Mouse (Mus musculus) midbrain, embryonic 13.5 days (tissue): ENCODE data around the gene Mpzl1. TPM values are rescaled to one million over a fixed set of nuclear protein-coding genes. Genes with fewer than 3 reads are reported as not detected.
A peak's percentile ranks its signal among the peaks of the same experiment; 100 is the strongest.

Experiments used
- ATAC-seq: fragments of 200-750 bp; cut with Nextera tagmentation; 2 replicates; pipeline ENCODE4 v1.8.0; 2017; ENCODE audit warnings: mild to moderate bottlenecking, moderate TSS enrichment, moderate library complexity
- H3K27ac ChIP-seq: fragments of 300-500 bp; sonication (generic); 2 replicates; pipeline ENCODE4 v1.5.1; 2015; ENCODE audit warnings: inconsistent platforms, mild to moderate bottlenecking, moderate library complexity
- H3K27me3 ChIP-seq: fragments of 300-500 bp; sonication (generic); 2 replicates; pipeline ENCODE4 v1.6.1; 2015; ENCODE audit warnings: mild to moderate bottlenecking, inconsistent platforms
- H3K36me3 ChIP-seq: fragments of 300-500 bp; sonication (generic); 2 replicates; pipeline ENCODE4 v1.6.1; 2015; ENCODE audit warnings: mild to moderate bottlenecking, inconsistent platforms
- H3K4me1 ChIP-seq: fragments of 300-500 bp; sonication (generic); replicated peaks from 2 replicates; pipeline ENCODE4 v1.6.1; 2015; ENCODE audit warnings: inconsistent platforms
- H3K4me2 ChIP-seq: fragments of 300-500 bp; sonication (generic); replicated peaks from 2 replicates; pipeline ENCODE4 v1.6.1; 2015; ENCODE audit warnings: moderate library complexity, mild to moderate bottlenecking, inconsistent platforms
- H3K4me3 ChIP-seq: fragments of 300-500 bp; sonication (generic); replicated peaks from 2 replicates; pipeline ENCODE4 v1.5.1; 2015; ENCODE audit warnings: mild to moderate bottlenecking, inconsistent platforms
- H3K9ac ChIP-seq: fragments of 300-500 bp; sonication (generic); replicated peaks from 2 replicates; pipeline ENCODE4 v1.6.1; 2015; ENCODE audit warnings: mild to moderate bottlenecking, inconsistent platforms
- H3K9me3 ChIP-seq: fragments of 300-500 bp; sonication (generic); 2 replicates; pipeline ENCODE4 v1.6.1; 2016; ENCODE audit warnings: mild to moderate bottlenecking, inconsistent platforms
- WGBS: fragments of 180-500 bp; shearing (Covaris S2); methylation state at CpG from one replicate; pipeline ENCODE4 v1.1.7; 2015; 5-methylcytosine and 5-hydroxymethylcytosine counted together
- polyA plus RNA-seq: library from polyadenylated mRNA; unstranded; fragments of >200 nt; fragmentation: Nextera tagmentation; extraction: Ambion mirVana; gene quantifications from 2 replicates; pipeline ENCODE4 v1.2.1, GENCODE M21; 2015

Gene Mpzl1
- polyA plus RNA-seq, 1 experiment from 2014 or later: 147 TPM

GRCm38 (mm10) chr1:165631136-165631535, 3.2 kb downstream of the Mpzl1 start:
- no peaks in the 10 kb centered on the region for H3K27me3 ChIP-seq
- no peaks in the 10 kb centered on the region for H3K36me3 ChIP-seq
- no peak overlapping the region for H3K27ac ChIP-seq
- no peak overlapping the region for H3K4me3 ChIP-seq
- ATAC-seq: no peak
- WGBS: 89% methylated on average over 8 of the region's 8 CpGs
- H3K9ac ChIP-seq: no peak overlapping the region
- H3K4me2 ChIP-seq: peak overlapping the region; percentile 62; the same call in 1 of the 2 replicates
- H3K9me3 ChIP-seq: no peaks in the 10 kb centered on the region
- H3K4me1 ChIP-seq: peaks cover 48% of the 10 kb centered on the region

GRCm38 (mm10) chr1:165629975-165630374, 4.4 kb downstream of the Mpzl1 start:
- Histone ChIP-seq H3K36me3 (no peaks in the 10 kb centered on the region), H3K9ac (no peak overlapping the region; the same call in 1 of the 2 replicates), H3K4me2 (0 out of 2 replicates have a peak overlapping the region, but pooled peaks have one; percentile 5), H3K27me3 (no peaks in the 10 kb centered on the region), H3K4me3 (no peak overlapping the region), H3K9me3 (no peaks in the 10 kb centered on the region), H3K27ac (0 out of 2 replicates have a peak overlapping the region, but pooled peaks have one; percentile 19), H3K4me1 (peaks cover 41% of the 10 kb centered on the region)
- no peak for ATAC-seq
- 38% methylated on average over 8 of the region's 8 CpGs for WGBS

GRCm38 (mm10) chr1:165628603-165629002, 5.7 kb downstream of the Mpzl1 start:
- WGBS: 84% methylated on average over 1 of the region's 1 CpGs
- peaks cover 38% of the 10 kb centered on the region for H3K4me1 ChIP-seq
- H3K27me3 ChIP-seq: no peaks in the 10 kb centered on the region
- H3K4me2 ChIP-seq: no peak overlapping the region
- no peaks in the 10 kb centered on the region for H3K36me3 ChIP-seq
- no peak overlapping the region for H3K4me3 ChIP-seq
- no peak for ATAC-seq
- H3K27ac ChIP-seq: no peak overlapping the region
- H3K9me3 ChIP-seq: no peaks in the 10 kb centered on the region
- no peak overlapping the region for H3K9ac ChIP-seq

GRCm38 (mm10) chr1:165625896-165626295, 8.4 kb downstream of the Mpzl1 start:
- Histone ChIP-seq H3K36me3 (peaks cover 5% of the 10 kb centered on the region), H3K4me1 (peaks cover 13% of the 10 kb centered on the region), H3K27me3 (no peaks in the 10 kb centered on the region), H3K4me2 (no peak overlapping the region), H3K4me3 (no peak overlapping the region), H3K9me3 (no peaks in the 10 kb centered on the region), H3K27ac (no peak overlapping the region), H3K9ac (no peak overlapping the region)
- WGBS: 92% methylated on average over 5 of the region's 5 CpGs
- no peak for ATAC-seq

GRCm38 (mm10) chr1:165625058-165625457, 9.3 kb downstream of the Mpzl1 start:
- Histone ChIP-seq H3K4me2 (no peak overlapping the region), H3K9ac (no peak overlapping the region), H3K27ac (no peak overlapping the region), H3K27me3 (no peaks in the 10 kb centered on the region), H3K9me3 (no peaks in the 10 kb centered on the region), H3K4me1 (peaks cover 7% of the 10 kb centered on the region), H3K4me3 (no peak overlapping the region), H3K36me3 (peaks cover 5% of the 10 kb centered on the region)
- 94% methylated on average over 5 of the region's 5 CpGs for WGBS
- ATAC-seq: no peak

- peak; percentile 48; the same call in 1 of the 2 replicates for ATAC-seq
- peaks cover 27% of the 10 kb centered on the region for H3K36me3 ChIP-seq
- peaks cover 20% of the 10 kb centered on the region for H3K4me1 ChIP-seq
- H3K27me3 ChIP-seq: no peaks in the 10 kb centered on the region
- H3K4me3 ChIP-seq: no peak overlapping the region
- H3K27ac ChIP-seq: peak overlapping the region; percentile 19; the same call in 1 of the 2 replicates
- no peak overlapping the region for H3K4me2 ChIP-seq
- WGBS: 58% methylated on average over 9 of the region's 9 CpGs
- H3K9ac ChIP-seq: no peak overlapping the region
- peaks cover 7% of the 10 kb centered on the region; the same call in 1 of the 2 replicates for H3K9me3 ChIP-seq
Measured at GRCm38 (mm10) chr1:165618201-165618624, 16.1 kb downstream of the Mpzl1 start.

- peaks cover 7% of the 10 kb centered on the region; the same call in 1 of the 2 replicates for H3K9me3 ChIP-seq
- peaks cover 25% of the 10 kb centered on the region for H3K36me3 ChIP-seq
- H3K27ac ChIP-seq: peak overlapping the region; percentile 68
- ATAC-seq: peak; percentile 38
- H3K9ac ChIP-seq: no peak overlapping the region; the same call in 1 of the 2 replicates
- no peak overlapping the region for H3K4me3 ChIP-seq
- H3K4me2 ChIP-seq: 0 out of 2 replicates have a peak overlapping the region, but pooled peaks have one; percentile 0
- peaks cover 20% of the 10 kb centered on the region for H3K4me1 ChIP-seq
- no peaks in the 10 kb centered on the region for H3K27me3 ChIP-seq
- 9% methylated on average over 15 of the region's 15 CpGs for WGBS
Measured at GRCm38 (mm10) chr1:165617166-165617891, 17.0 kb downstream of the Mpzl1 start.

GRCm38 (mm10) chr1:165616652-165617051, 17.7 kb downstream of the Mpzl1 start:
- Histone ChIP-seq H3K4me2 (no peak overlapping the region), H3K27me3 (no peaks in the 10 kb centered on the region), H3K4me3 (no peak overlapping the region), H3K4me1 (peaks cover 20% of the 10 kb centered on the region), H3K27ac (peak overlapping the region; percentile 68), H3K9ac (no peak overlapping the region), H3K9me3 (peaks cover 7% of the 10 kb centered on the region; the same call in 1 of the 2 replicates), H3K36me3 (peaks cover 22% of the 10 kb centered on the region)
- no peak for ATAC-seq
- WGBS: 52% methylated on average over 7 of the region's 7 CpGs

- Histone ChIP-seq H3K9me3 (peaks cover 7% of the 10 kb centered on the region; the same call in 1 of the 2 replicates), H3K4me1 (peaks cover 36% of the 10 kb centered on the region), H3K9ac (no peak overlapping the region), H3K4me2 (no peak overlapping the region), H3K27me3 (no peaks in the 10 kb centered on the region), H3K4me3 (no peak overlapping the region), H3K36me3 (peaks cover 22% of the 10 kb centered on the region), H3K27ac (no peak overlapping the region)
- ATAC-seq: no peak
- over 99% methylated on average over 3 of the region's 3 CpGs for WGBS
Measured at GRCm38 (mm10) chr1:165614793-165615192, 19.5 kb downstream of the Mpzl1 start.

- no peak overlapping the region for H3K9ac ChIP-seq
- peaks cover 22% of the 10 kb centered on the region for H3K36me3 ChIP-seq
- WGBS: 85% methylated on average over 4 of the region's 4 CpGs
- H3K9me3 ChIP-seq: peaks cover 7% of the 10 kb centered on the region; the same call in 1 of the 2 replicates
- no peak overlapping the region for H3K27ac ChIP-seq
- H3K4me3 ChIP-seq: no peak overlapping the region
- H3K4me1 ChIP-seq: peaks cover 45% of the 10 kb centered on the region
- no peak for ATAC-seq
- H3K27me3 ChIP-seq: no peaks in the 10 kb centered on the region
- no peak overlapping the region for H3K4me2 ChIP-seq
Measured at GRCm38 (mm10) chr1:165613926-165614325, 20.4 kb downstream of the Mpzl1 start.

GRCm38 (mm10) chr1:165612714-165613113, 21.6 kb downstream of the Mpzl1 start:
- Histone ChIP-seq H3K9me3 (peaks cover 7% of the 10 kb centered on the region; the same call in 1 of the 2 replicates), H3K27me3 (no peaks in the 10 kb centered on the region), H3K4me3 (no peak overlapping the region), H3K36me3 (peaks cover 29% of the 10 kb centered on the region), H3K4me2 (no peak overlapping the region), H3K9ac (no peak overlapping the region), H3K27ac (no peak overlapping the region), H3K4me1 (peaks cover 39% of the 10 kb centered on the region)
- ATAC-seq: no peak
- WGBS: 87% methylated on average over 5 of the region's 5 CpGs

GRCm38 (mm10) chr1:165610321-165610999, 23.9 kb downstream of the Mpzl1 start:
- peak overlapping the region; percentile 78 for H3K27ac ChIP-seq
- ATAC-seq: peak; percentile 73
- H3K9me3 ChIP-seq: peaks cover 5% of the 10 kb centered on the region; the same call in 1 of the 2 replicates
- 0 out of 2 replicates have a peak overlapping the region, but pooled peaks have one; percentile 6 for H3K4me2 ChIP-seq
- peaks cover 39% of the 10 kb centered on the region for H3K36me3 ChIP-seq
- no peak overlapping the region for H3K4me3 ChIP-seq
- H3K27me3 ChIP-seq: no peaks in the 10 kb centered on the region
- H3K9ac ChIP-seq: no peak overlapping the region; the same call in 1 of the 2 replicates
- WGBS: 13% methylated on average over 9 of the region's 9 CpGs
- H3K4me1 ChIP-seq: peaks cover 27% of the 10 kb centered on the region
